Mouse (Mus musculus): ENCODE data around the gene Lrrfip1. TPM values are rescaled to one million over a fixed set of nuclear protein-coding genes. Genes with fewer than 3 reads are reported as not detected.

The Lrrfip1 gene
- total RNA-seq, 4 experiments from 2014 or later, result 55.4 to 72.1 (median 61.1) TPM

- DNase-seq (ENCODE audit: low spot score), result no peak
Observed at GRCm38 (mm10) chr1:91085009-91085408, 86.5 kb downstream of the Lrrfip1 start.

- DNase-seq (ENCODE audit: low spot score), result no peak
Observed at GRCm38 (mm10) chr1:91085686-91086085, 87.1 kb downstream of the Lrrfip1 start.

- no peak for DNase-seq (ENCODE audit: low spot score)
Observed at GRCm38 (mm10) chr1:91086325-91086724, 87.8 kb downstream of the Lrrfip1 start.

DNA sequence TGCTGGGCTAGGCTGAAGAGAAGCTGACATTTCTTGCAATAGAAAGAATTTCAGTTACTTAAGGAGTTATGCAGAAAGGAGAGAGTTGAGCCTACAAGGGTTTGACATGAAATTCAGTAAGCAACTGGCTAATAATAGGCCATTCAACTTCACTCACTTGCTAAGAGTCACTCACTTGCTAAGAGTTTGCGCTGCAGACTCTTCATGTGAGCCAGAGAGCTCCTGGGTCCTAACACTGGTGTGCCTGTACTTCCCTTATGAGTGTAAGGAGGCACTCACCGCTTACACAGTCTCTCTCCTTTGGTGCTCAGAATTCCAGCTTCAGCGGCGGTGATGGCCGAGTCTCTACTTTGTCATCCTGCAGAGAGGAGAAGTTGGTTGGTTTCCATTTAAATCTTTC is 88.2 kb downstream of the Lrrfip1 start:
- no peak for DNase-seq (ENCODE audit: low spot score)

DNA sequence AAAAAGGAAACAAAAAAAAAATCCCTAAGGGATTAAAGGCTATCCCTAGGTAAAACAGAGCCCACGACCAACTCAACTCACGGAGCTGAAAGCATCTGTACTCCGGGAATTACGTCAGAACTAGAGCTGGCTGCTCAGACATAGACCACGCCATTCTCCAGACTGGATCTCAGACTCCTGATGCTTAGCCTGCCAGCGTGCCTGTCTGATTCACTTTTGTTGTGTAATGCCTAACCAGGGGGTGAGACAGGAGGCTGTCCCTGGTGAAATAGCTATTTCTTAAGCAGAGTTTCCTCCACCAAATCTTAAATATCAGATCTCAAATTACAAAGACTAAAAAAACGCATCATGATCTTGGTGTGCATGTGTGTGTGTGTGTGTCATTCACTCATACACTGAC is 89.5 kb downstream of the Lrrfip1 start:
- no peak for DNase-seq (ENCODE audit: low spot score)

DNA sequence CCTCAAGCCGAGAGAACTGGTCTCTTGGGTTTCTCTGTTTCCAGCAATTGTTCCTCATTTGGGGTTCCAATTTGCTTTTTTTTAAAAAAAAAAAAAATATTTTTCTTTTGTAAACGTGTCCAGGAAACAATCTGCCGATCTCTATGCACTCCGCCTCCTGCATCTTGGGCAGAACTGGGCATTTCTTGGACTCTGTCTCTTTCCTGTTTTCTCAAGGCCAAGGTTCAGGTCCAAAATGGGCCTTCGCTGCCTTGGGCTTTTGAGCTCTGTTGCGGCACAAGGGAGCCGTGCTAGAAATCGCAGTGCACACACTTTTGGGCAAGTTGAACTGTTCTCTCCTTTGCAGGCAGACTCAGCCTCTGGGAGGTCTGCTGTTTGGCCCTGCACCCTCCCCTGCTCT is 90.4 kb downstream of the Lrrfip1 start:
- DNase-seq (ENCODE audit: low spot score), result no peak

GRCm38 (mm10) chr1:91090456-91090855 is 91.9 kb downstream of the Lrrfip1 start:
- DNase-seq (ENCODE audit: low spot score), result no peak

DNA sequence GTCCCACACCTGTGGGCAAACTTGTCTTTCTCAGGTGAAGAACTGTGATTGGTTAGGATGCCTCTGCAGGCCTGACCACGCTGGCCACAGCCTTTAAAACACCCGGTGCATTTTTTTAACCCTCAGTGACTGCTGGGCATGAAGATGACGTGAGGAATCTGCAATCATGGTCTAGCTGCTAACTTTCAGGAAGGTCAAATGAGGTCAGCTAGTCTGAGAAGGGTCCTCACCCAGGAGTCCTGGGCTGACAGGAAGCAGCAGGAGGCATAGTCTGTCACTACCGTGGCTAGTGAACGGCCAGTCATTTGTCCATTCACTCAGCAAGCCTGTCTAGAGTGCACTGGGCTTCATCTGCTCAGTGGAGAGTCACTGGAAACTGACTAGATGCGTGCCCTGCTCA is 93.9 kb downstream of the Lrrfip1 start:
- DNase-seq (ENCODE audit: low spot score), result no peak

- DNase-seq (ENCODE audit: low spot score), result no peak
Observed at GRCm38 (mm10) chr1:91093296-91093695, 94.8 kb downstream of the Lrrfip1 start.

DNA sequence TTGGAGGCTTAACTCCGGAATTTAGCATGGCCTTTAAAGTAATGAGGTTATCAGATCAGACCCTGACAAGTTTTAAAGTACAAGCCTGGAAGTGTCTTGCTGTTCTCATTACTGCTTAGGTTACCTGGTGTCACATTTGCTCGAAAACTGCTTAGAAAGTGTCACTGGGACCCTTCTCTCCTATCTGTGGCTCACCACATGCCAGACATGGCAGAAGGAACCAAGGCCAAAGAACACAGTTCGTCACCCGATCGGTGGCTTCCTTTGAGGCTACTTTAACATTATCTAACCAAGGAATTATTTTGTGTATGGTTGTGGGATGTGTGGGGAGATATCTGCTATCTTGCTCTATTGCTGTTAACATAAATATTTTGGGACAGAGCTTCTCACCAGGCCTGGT is 95.5 kb downstream of the Lrrfip1 start:
- no peak for DNase-seq (ENCODE audit: low spot score)

DNA sequence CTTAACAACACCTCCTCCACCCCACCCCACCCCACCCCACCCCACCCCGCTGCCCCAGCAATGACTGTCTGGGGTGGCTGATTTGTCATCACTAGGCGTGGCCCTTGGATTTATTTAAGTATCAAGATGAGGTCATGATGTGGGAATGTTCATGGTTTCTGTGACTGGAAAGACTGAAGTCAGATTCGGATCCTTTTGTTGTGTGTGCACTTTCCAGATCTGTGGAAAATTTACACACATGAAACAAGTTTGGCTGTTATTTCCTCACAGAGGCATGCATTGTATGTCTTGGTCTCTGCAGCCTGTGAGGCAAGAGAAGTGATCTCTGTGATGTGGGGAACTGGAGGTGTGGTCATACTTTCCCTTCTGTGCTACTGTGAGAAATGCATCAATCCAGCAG is 96.7 kb downstream of the Lrrfip1 start:
- no peak for DNase-seq (ENCODE audit: low spot score)

DNA sequence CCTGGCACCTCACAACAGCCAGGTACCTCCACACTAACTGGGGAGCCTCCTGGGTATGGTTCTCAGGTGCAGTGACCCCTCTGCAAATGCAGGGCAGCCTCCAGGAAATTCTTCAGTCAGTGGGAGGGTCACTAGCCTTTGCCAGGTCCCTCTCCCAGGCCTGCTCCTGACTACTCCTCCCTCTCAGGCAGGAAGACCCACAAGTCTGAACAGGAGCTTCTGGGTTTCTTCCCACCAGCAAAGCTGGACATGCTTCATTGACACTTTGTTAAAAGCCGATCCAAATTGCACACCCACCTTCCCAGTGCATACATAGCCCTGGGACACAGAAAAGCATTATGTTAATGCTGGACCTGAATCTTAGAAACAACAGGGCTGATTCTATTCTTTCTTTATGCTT is 97.3 kb downstream of the Lrrfip1 start:
- DNase-seq (ENCODE audit: low spot score), result no peak

GRCm38 (mm10) chr1:91096490-91096889 is 98.0 kb downstream of the Lrrfip1 start:
- DNase-seq (ENCODE audit: low spot score), result no peak

- DNase-seq (ENCODE audit: low spot score), result no peak
Observed at GRCm38 (mm10) chr1:91097283-91097834, 98.8 kb downstream of the Lrrfip1 start.

DNA sequence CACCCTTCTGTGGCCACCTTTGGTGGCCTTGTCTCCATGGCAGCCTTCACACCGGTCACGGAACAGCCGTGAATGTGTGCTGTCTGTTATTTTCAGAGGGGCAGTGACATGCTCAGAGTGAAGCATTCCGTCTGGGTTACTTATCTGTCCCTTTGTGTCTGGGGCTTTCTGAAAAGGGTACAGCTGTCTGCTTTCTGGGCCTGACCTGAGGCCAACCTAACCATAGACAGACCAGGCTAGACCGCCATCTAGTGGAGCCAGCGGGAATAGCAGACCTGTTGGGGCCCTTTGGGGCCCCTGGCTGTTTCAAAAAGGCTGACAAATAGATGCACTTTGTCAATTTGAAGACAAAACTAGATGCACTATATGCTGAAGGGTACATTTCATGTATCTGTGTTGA is 100.3 kb downstream of the Lrrfip1 start:
- peak; percentile 80 for DNase-seq (ENCODE audit: low spot score)

DNA sequence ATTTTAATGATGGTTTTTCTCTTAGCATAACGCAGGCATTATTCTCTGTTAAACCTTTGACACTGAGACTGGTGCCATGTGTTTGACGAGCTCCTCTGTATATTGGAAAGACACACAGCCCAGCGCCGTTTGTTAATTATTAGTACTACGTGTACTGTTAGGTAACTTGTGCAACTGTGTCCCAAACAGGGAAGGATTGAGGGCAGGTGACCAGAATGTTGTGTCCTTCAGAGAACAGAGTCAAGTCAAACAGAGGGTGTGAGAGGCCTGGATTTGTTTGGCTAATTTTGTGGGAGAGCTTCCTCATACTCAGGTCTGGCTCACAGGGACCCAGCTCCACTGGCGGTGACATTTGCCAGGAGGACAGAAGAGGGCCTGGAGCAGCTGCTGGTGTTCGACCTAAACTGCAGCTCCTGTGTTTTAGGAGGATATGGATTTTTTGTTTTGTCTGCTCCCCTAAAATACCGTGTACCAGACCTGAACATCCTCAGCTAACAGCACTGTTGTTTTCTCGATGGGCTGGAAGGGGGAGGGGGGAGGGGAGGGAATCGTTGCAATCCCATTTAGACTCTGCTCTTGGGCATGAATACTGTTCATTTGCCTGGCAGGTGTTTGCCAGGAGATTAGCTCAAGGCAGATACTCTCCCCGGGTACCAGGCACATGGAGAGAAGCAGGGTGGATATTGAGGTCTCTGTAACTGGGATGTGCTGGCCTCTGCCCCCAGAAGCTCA is 103.3 kb downstream of the Lrrfip1 start:
- no peak for DNase-seq (ENCODE audit: low spot score)

GRCm38 (mm10) chr1:91103366-91103983 is 104.9 kb downstream of the Lrrfip1 start:
- no peak for DNase-seq (ENCODE audit: low spot score)

- no peak for DNase-seq (ENCODE audit: low spot score)
Observed at GRCm38 (mm10) chr1:91107548-91107947, 109.0 kb downstream of the Lrrfip1 start.

DNA sequence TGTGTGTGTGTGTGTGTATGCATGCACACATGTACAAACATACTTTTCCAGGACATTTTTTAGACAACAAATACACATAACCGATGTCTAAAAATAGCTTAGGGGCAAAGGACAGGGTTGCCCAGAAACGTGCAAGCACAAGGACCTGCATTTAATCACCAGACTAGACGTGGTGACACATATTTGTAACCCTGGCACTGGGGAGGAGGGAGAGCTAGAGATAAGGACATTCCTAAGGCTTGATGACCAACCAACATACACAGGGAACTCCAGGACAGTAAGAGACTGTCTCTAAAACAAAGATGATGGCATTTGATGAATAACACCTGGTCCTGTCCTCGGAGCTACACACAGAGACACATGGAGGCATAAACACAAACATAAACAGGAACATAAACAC is 110.8 kb downstream of the Lrrfip1 start:
- no peak for DNase-seq (ENCODE audit: low spot score)

DNA sequence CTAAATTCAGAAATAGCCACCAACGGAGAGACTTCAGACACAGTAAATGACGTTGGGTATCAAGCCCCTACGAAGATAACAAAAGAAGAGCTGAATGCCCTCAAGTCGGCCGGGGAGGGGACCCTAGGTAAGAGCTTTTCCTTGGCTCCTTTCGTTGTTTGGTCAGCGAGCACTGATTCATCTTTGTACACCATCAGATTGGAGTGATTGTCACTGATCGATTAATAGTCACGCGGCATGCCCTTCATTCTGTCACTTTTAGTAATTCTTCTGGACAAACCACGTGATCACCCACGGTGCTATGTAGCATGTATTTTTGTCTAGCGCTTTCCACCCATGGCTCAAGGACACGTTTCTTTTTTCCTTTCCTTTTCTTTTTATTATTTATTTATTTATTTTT is 113.6 kb downstream of the Lrrfip1 start:
- DNase-seq (ENCODE audit: low spot score), result no peak

- DNase-seq (ENCODE audit: low spot score), result no peak
Observed at GRCm38 (mm10) chr1:91112606-91113005, 114.1 kb downstream of the Lrrfip1 start.

GRCm38 (mm10) chr1:91122121-91122520 is 123.6 kb downstream of the Lrrfip1 start:
- DNase-seq (ENCODE audit: low spot score), result no peak

DNA sequence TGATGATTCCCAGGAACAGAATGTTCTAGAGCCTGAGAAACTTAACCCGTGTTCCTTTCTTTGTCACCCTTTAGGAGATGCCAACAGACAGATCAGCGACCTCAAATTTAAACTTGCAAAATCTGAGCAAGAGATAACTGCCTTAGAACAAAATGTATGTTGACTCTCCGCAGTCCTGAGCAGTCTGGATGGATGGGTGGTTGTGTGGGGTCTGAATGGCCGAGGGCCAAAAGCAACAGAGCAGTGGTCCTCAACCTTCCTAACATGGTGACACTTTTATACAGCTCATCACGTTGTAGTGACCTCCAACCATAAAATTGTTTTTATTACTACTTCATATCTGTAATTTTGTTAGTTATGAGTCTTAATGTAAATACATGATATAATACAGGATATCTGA is 124.5 kb downstream of the Lrrfip1 start:
- DNase-seq (ENCODE audit: low spot score), result no peak
